Mouse (Mus musculus) midbrain, embryonic 15.5 days (tissue): ENCODE measurements around the gene Ptpn14. TPM values are rescaled to one million over a fixed set of nuclear protein-coding genes. Genes with fewer than 3 reads are reported as not detected.
A peak's percentile ranks its signal among the peaks of the same experiment; 100 is the strongest.

Experiments used
- ATAC-seq: fragments of 200-750 bp; cut with Nextera tagmentation; replicated peaks from 2 replicates; pipeline ENCODE4 v1.8.0; 2017; ENCODE audit warnings: moderate TSS enrichment
- H3K27ac ChIP-seq: fragments of 300-500 bp; sonication (generic); 2 replicates; pipeline ENCODE4 v1.5.1; 2015; ENCODE audit warnings: mild to moderate bottlenecking, inconsistent platforms
- H3K27me3 ChIP-seq: fragments of 300-500 bp; sonication (generic); replicated peaks from 2 replicates; pipeline ENCODE4 v1.6.1; 2015; ENCODE audit warnings: inconsistent platforms
- H3K36me3 ChIP-seq: fragments of 300-500 bp; sonication (generic); replicated peaks from 2 replicates; pipeline ENCODE4 v1.6.1; 2015; ENCODE audit warnings: inconsistent platforms
- H3K4me1 ChIP-seq: fragments of 300-500 bp; sonication (generic); 2 replicates; pipeline ENCODE4 v1.6.1; 2015; ENCODE audit warnings: inconsistent platforms
- H3K4me2 ChIP-seq: fragments of 300-500 bp; sonication (generic); 2 replicates; pipeline ENCODE4 v1.6.1; 2015; ENCODE audit warnings: inconsistent platforms, mild to moderate bottlenecking, moderate library complexity
- H3K4me3 ChIP-seq: fragments of 300-500 bp; sonication (generic); 2 replicates; pipeline ENCODE4 v1.5.1; 2015; ENCODE audit warnings: mild to moderate bottlenecking, inconsistent platforms
- H3K9ac ChIP-seq: fragments of 300-500 bp; sonication (generic); 2 replicates; pipeline ENCODE4 v1.6.1; 2015; ENCODE audit warnings: mild to moderate bottlenecking, inconsistent platforms
- H3K9me3 ChIP-seq: fragments of 300-500 bp; sonication (generic); 2 replicates; pipeline ENCODE4 v1.6.1; 2016; ENCODE audit warnings: inconsistent platforms
- WGBS: fragments of 180-500 bp; shearing (Covaris S2); methylation state at CpG from one replicate; pipeline ENCODE4 v1.1.7; 2015; ENCODE audit warnings: mixed read lengths; 5-methylcytosine and 5-hydroxymethylcytosine counted together
- polyA plus RNA-seq: library from polyadenylated mRNA; unstranded; fragments of >200 nt; fragmentation: Nextera tagmentation; extraction: Ambion mirVana; gene quantifications from 2 replicates; pipeline ENCODE4 v1.2.1, GENCODE M21; 2015

Ptpn14 gene
- polyA plus RNA-seq, 1 experiment from 2014 or later: 2.1 TPM

DNA sequence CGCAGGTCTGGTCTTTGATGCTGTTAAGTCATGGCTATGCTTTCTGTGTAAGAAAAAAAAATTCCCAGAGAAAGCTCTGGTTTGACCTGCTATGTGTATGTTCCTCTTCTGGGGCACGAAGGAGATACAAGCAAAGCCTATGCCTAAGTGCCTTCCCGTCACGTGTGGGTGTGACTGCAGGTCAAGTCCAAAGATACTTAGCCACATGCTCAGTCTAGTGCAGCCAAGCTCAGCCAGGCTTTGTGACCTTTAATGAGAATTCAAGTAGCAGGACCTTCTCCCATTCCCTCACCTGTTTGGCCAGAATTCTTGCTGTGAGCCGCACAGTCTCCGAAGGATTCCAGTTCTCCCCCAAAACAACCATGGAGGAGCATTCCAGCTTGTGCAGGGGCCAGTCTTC is 171.5 kb downstream of the Ptpn14 start:
- Histone ChIP-seq H3K27me3 (no peaks in the 10 kb centered on the region), H3K36me3 (no peaks in the 10 kb centered on the region), H3K27ac (no peak overlapping the region), H3K9me3 (no peaks in the 10 kb centered on the region), H3K4me1 (peaks cover 6% of the 10 kb centered on the region; the same call in 1 of the 2 replicates), H3K4me2 (no peak overlapping the region), H3K4me3 (no peak overlapping the region), H3K9ac (no peak overlapping the region)
- ATAC-seq: no peak
- 92% methylated on average over 6 of the region's 6 CpGs for WGBS

- H3K4me2 ChIP-seq: no peak overlapping the region
- H3K36me3 ChIP-seq: no peaks in the 10 kb centered on the region
- H3K9ac ChIP-seq: no peak overlapping the region
- H3K27me3 ChIP-seq: no peaks in the 10 kb centered on the region
- H3K4me3 ChIP-seq: no peak overlapping the region
- 93% methylated on average over 9 of the region's 9 CpGs for WGBS
- H3K4me1 ChIP-seq: peaks cover 6% of the 10 kb centered on the region; the same call in 1 of the 2 replicates
- H3K27ac ChIP-seq: no peak overlapping the region
- ATAC-seq: no peak
- no peaks in the 10 kb centered on the region for H3K9me3 ChIP-seq
These were observed 174.3 kb downstream of the Ptpn14 start for GRCm38 (mm10) chr1:189902413-189902812.

- Histone ChIP-seq H3K9ac (no peak overlapping the region), H3K4me3 (no peak overlapping the region), H3K4me1 (no peaks in the 10 kb centered on the region), H3K27me3 (no peaks in the 10 kb centered on the region), H3K9me3 (no peaks in the 10 kb centered on the region), H3K4me2 (no peak overlapping the region), H3K36me3 (no peaks in the 10 kb centered on the region), H3K27ac (no peak overlapping the region)
- 80% methylated on average over 11 of the region's 11 CpGs for WGBS
- ATAC-seq: no peak
These were observed 175.1 kb downstream of the Ptpn14 start for GRCm38 (mm10) chr1:189903169-189903568.

GRCm38 (mm10) chr1:189910685-189911345 is 182.7 kb downstream of the Ptpn14 start:
- Histone ChIP-seq H3K9me3 (no peaks in the 10 kb centered on the region), H3K4me1 (peaks cover 10% of the 10 kb centered on the region; the same call in 1 of the 2 replicates), H3K4me2 (no peak overlapping the region), H3K27me3 (0 out of 2 replicates have a peak, but pooled peaks cover 3% of the 10 kb centered on the region), H3K36me3 (no peaks in the 10 kb centered on the region), H3K9ac (no peak overlapping the region), H3K4me3 (no peak overlapping the region), H3K27ac (no peak overlapping the region)
- no peak for ATAC-seq
- 66% methylated on average over 13 of the region's 13 CpGs for WGBS

DNA sequence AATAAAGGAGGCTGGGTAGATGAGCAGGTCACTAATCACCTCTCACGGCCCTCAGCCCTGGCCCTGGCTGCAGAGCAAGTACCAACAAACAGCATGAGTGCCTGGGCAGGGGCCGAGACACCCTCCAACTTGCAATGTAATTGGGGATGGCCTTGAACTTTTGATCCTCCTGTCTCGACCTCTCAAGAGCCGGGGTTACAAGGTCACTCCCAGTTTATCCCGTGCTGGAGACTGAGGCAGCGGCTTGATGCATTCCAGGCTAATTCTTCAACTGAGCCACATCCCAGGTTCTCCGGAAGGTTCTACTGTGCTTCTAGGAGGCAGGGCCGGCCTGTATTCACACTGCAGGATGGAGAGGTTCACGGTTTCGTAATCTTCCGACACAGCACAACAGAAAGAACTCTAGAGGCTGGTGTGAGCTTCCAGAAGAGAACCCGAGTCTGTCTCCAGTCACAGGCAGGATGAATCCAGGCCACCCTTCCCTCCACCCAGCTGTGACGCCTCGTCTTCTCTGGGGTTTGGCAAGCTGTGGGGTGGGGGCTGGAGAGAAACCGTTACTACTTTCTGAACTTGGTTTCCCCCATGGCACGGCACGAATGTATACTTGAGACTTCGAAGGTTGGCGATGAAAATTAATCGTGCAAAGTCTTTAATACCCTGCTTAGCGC is 185.2 kb downstream of the Ptpn14 start:
- ATAC-seq: no peak
- Histone ChIP-seq H3K27ac (no peak overlapping the region), H3K9ac (no peak overlapping the region), H3K4me3 (no peak overlapping the region), H3K9me3 (no peaks in the 10 kb centered on the region), H3K4me2 (no peak overlapping the region), H3K4me1 (peaks cover 15% of the 10 kb centered on the region; the same call in 1 of the 2 replicates), H3K27me3 (0 out of 2 replicates have a peak, but pooled peaks cover 3% of the 10 kb centered on the region), H3K36me3 (no peaks in the 10 kb centered on the region)
- 94% methylated on average over 21 of the region's 21 CpGs for WGBS

DNA sequence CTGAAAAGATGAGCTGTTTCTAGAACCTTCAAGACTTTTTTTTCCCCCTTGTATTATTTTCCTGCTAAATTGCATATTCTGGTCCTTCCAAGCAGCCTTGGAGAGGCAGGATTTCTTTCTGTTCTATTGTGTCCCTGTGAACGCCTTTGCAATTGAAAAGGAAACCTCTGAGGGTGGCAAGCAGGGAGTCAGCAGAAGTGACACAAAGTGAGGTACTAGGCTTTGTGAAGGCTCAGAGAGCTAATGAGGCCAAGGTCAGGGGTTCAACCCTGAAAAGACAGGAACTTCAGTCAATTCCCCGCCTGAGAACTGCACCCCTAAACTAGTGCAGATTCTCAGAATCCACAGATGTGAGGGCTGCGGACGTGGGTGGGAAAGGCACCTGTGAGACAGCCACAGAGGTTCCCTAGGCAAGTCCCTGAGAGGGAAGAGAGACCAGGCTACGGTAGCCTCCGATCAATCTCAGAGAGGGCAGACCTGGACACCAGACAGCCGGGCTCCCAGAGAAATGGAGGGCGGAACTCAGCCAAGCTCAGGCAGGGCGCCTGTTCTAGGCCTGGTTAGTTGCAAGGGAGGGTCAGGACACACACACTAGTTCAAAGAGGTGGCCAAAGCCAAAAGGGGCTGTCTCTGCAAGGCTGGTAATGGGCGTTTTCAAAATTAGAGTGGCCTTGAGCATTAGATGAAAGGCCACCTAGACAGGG is 188.5 kb downstream of the Ptpn14 start:
- Histone ChIP-seq H3K4me1 (peaks cover 27% of the 10 kb centered on the region), H3K9me3 (no peaks in the 10 kb centered on the region), H3K4me3 (no peak overlapping the region), H3K4me2 (no peak overlapping the region), H3K9ac (no peak overlapping the region), H3K27me3 (0 out of 2 replicates have a peak, but pooled peaks cover under 1% of the 10 kb centered on the region), H3K36me3 (no peaks in the 10 kb centered on the region), H3K27ac (no peak overlapping the region)
- no peak for ATAC-seq
- WGBS: 41% methylated on average over 10 of the region's 10 CpGs

DNA sequence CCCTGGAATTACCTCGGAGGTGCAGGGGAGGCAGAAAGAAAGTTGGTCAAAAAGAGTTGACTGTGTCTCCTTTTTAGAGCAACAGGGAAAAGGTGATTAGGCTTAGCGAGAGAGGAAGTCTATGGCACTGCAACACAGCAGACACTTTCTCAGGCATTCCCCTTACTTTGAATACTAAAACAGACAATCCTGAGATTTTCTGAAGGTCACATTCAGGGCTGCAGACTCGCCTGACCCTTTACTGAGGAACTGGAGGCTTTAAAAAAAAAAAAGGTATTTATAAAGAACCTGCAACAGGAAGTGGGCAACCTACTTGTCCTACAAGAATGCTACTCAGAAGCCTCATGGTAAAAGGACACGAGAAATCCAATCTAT is 189.0 kb downstream of the Ptpn14 start:
- Histone ChIP-seq H3K9ac (no peak overlapping the region), H3K27ac (no peak overlapping the region), H3K36me3 (no peaks in the 10 kb centered on the region), H3K27me3 (no peaks in the 10 kb centered on the region), H3K9me3 (no peaks in the 10 kb centered on the region), H3K4me3 (no peak overlapping the region), H3K4me1 (peaks cover 27% of the 10 kb centered on the region), H3K4me2 (no peak overlapping the region)
- WGBS: 43% methylated on average over 4 of the region's 4 CpGs
- ATAC-seq: no peak

- WGBS: 89% methylated on average over 3 of the region's 3 CpGs
- no peaks in the 10 kb centered on the region for H3K9me3 ChIP-seq
- no peak overlapping the region for H3K9ac ChIP-seq
- H3K27me3 ChIP-seq: no peaks in the 10 kb centered on the region
- no peak overlapping the region for H3K4me2 ChIP-seq
- H3K4me1 ChIP-seq: peaks cover 28% of the 10 kb centered on the region
- no peak overlapping the region for H3K27ac ChIP-seq
- no peak overlapping the region for H3K4me3 ChIP-seq
- no peaks in the 10 kb centered on the region for H3K36me3 ChIP-seq
- ATAC-seq: no peak
These were observed 191.7 kb downstream of the Ptpn14 start for GRCm38 (mm10) chr1:189919756-189920155.

DNA sequence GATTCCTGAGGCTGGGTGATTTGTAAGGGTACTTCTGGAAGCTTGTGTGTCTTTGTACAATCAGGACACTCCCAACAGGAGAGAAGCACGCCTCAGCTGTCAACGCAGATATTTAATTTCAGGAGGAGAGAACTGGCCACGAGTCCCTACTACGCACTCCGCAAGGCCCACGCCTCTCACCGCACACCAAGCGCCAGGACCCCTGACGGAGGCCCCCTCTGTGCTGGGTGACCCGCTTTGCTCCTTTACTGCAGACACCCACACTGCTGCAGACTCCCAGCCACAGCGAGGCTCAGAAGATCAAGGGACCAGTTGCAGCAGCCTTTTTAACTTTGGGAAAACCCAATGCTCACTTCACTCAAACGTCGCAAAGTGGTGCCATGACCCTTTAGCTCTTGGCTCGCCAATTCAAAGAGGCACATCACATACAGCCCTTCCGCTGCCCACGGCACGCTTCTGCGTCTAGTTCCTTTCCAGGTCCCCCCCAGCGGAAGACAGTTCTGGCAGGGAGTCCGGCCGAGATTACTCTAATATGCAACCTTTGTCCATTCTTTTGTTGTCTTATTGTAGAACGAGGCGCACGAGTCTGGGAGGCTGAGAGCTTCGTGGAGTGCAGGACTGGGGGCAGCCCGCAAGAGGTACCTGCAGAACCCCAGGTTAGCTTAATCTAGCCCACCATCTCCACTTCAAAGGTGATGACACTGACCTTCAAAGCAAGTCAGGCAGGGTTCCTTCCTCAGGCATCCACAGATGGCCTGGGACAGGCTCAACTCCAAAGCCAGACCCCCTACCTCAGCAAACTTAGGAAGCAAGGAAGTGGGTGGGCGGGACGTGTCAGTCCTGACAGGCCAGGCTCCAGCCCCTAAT is 192.9 kb downstream of the Ptpn14 start:
- Histone ChIP-seq H3K9me3 (no peaks in the 10 kb centered on the region), H3K4me1 (peaks cover 28% of the 10 kb centered on the region), H3K27me3 (no peaks in the 10 kb centered on the region), H3K4me2 (peak overlapping the region; percentile 77), H3K9ac (peak overlapping the region; percentile 74), H3K27ac (no peak overlapping the region), H3K4me3 (peak overlapping the region; percentile 68), H3K36me3 (no peaks in the 10 kb centered on the region)
- ATAC-seq: peak; percentile 57; the same call in 1 of the 2 replicates
- WGBS: 52% methylated on average over 28 of the region's 28 CpGs

DNA sequence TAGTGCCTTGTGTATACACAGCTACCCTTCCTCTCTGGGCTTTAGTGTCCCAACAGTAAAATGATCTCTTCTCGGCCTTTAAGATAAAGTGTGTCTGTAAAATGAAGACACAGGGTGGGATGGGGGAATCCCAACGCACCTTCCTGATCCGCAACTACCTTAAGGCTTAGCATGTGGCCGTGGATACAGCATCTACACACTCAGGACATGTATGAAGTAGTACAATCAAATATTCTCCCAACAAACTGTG is 193.4 kb downstream of the Ptpn14 start:
- Histone ChIP-seq H3K9me3 (no peaks in the 10 kb centered on the region), H3K4me3 (peak overlapping the region; percentile 68), H3K9ac (peak overlapping the region; percentile 74), H3K27me3 (no peaks in the 10 kb centered on the region), H3K4me2 (peak overlapping the region; percentile 77), H3K4me1 (peaks cover 28% of the 10 kb centered on the region), H3K27ac (no peak overlapping the region), H3K36me3 (no peaks in the 10 kb centered on the region)
- 9% methylated on average over 4 of the region's 4 CpGs for WGBS
- no peak; the same call in 1 of the 2 replicates for ATAC-seq

GRCm38 (mm10) chr1:189921818-189922592 is 193.9 kb downstream of the Ptpn14 start, which contains the start of gene Smyd2:
Gene Smyd2, minus strand, starts transcription at chr1:189922363.
- Histone ChIP-seq H3K9me3 (no peaks in the 10 kb centered on the region), H3K4me1 (peaks cover 28% of the 10 kb centered on the region), H3K4me2 (peak within 1 kb of the TSS; percentile 77), H3K4me3 (peak within 1 kb of the TSS; percentile 68), H3K36me3 (no peaks in the 10 kb centered on the region), H3K27me3 (no peaks in the 10 kb centered on the region), H3K27ac (peak within 1 kb of the TSS; percentile 52; the same call in 1 of the 2 replicates), H3K9ac (peak within 1 kb of the TSS; percentile 74)
- peak; percentile 90 for ATAC-seq
- WGBS: under 1% methylated on average over 80 of the region's 90 CpGs
